Mouse (Mus musculus) adrenal gland, adult (tissue): ENCODE results near the gene 0610037L13Rik.

Experiments
- DNase-seq, 2 experiments: peaks; one replicate each; pipeline ENCODE4 v3.0.0; 2022 to 2023; ENCODE audit warnings: low spot score in 1 of 2; ENCODE audit not compliant: inconsistent age in 2 of 2

The 0610037L13Rik gene

GRCm38 (mm10) chr4:107910020-107910419 lies 20.4 kb downstream of the 0610037L13Rik start:
- no peak for DNase-seq

GRCm38 (mm10) chr4:107920336-107920735 lies 30.7 kb downstream of the 0610037L13Rik start:
- DNase-seq, result peak; percentile 63 to 86

- DNase-seq, result peak; percentile 75 to 91
Measured at GRCm38 (mm10) chr4:107921152-107921695, 31.6 kb downstream of the 0610037L13Rik start.

DNA sequence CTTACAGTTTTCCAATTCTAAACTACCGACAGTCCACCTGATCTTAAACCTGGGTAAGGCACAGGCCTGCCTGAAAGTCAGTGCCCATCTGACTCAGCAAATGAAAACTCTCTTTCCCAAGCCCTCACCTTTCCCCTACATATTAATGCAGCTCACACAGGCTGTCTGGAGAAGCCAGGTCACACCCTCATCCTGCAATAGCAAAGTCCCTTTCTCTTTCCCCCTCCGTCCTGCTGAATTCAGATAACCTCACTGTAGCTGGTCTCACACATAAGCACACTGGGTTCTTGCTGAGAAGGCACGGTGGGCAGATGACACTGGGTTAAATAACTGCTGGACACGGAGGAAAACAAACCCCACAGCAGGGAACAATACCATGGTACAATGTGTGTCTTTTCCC lies 32.3 kb downstream of the 0610037L13Rik start:
- DNase-seq, result peak; percentile 26 to 77

- DNase-seq, result peak; percentile 95 to 98
Measured at GRCm38 (mm10) chr4:107923145-107923802, 33.7 kb downstream of the 0610037L13Rik start, which contains the start of gene Cpt2. Cpt2 (minus strand) TSS chr4:107923610.

GRCm38 (mm10) chr4:107923803-107924194 lies 34.2 kb downstream of the 0610037L13Rik start:
- no peak for DNase-seq

DNA sequence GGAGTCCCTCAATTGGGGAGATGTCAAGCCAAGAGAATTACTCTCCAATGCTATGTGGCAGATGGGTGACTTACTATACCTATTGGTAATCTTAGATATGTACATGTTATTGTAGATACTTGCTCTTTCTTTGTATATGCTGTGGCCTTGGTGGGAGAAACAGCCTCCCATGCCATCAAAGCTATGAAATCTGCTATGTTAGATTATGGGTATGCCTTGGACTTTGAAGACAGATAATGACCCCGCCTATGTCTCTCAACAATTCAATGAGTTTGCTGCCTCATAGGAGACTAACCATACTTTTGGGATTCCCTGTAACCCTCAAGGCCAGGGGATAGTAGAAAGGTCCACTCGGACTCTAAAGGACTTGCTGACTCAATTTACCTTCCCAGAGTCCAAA lies 38.7 kb downstream of the 0610037L13Rik start:
- no peak for DNase-seq

DNA sequence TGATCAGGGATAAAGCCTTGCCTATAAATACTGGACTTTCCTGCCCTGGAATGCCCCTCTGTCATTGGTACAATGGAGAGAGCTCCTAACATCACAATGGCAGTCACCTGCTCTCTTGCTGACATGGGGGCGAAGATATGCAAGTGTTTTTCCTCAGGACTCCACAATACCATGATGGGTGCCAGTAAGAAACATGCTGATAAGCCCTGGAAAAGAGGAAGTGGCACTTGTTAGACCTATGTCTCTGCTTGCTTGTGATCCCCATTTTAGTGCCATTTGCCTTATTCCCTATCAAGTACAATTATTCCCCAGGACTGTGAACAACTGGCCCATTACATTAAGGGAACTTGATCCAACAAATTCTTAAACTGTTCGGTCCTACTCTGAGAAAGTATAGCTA lies 39.1 kb downstream of the 0610037L13Rik start:
- no peak for DNase-seq

DNA sequence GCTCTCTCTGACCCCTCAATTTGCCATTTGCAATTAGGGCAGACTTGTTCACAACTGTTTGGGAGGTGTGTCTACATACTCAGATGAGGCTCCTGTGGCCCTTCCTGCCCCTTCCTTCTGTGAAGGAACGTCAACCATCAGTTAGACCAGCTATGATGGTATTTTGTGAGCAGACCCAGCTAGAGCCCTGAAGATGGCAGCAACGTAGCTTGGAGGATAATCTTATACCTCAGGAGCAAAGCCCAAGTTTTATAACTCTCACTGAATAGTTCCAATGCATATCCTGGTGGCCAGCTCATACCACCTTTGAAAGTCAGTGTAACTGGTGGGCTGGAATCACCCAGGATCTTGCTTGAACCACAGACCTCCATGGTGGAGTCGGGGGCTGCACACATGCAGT lies 41.8 kb downstream of the 0610037L13Rik start:
- no peak for DNase-seq

DNA sequence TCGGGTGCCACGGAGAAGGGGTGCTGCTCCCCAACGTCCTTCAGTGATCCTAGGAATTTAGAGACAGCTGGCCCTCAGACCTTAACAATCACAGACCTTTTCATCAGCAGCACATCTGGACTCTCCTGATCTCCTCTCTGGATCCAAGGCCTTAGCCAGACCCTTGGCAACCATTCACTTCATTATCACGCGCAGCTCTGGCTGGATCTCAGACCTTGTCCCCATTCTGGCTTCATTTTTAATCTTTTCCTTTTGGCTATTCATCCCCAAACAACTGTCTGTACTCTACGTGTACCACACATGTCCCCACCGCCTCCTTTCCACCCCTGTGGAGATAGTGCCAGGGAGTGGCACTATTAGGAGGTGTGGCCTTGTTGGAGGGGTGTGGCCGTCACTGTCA lies 43.6 kb downstream of the 0610037L13Rik start:
- DNase-seq, result no peak

DNA sequence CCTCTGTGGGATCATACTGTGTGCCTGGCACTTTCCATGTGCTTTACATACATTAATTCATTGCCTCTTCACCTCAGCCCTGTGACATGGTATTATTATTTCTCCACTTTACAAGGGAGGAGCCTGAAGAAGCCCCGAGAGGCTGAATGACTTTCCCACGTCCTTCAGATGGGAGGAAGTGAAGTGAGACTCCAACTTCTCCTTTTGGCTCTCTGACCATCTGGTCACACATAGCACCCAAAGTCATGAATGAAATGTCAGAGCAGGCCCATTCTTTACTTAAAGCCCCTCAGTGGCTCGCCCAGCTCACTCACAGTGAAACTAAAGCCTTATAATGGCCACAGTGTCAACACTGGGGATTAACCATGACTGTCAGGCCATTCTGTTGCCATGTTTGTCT lies 45.6 kb downstream of the 0610037L13Rik start:
- no peak for DNase-seq

DNA sequence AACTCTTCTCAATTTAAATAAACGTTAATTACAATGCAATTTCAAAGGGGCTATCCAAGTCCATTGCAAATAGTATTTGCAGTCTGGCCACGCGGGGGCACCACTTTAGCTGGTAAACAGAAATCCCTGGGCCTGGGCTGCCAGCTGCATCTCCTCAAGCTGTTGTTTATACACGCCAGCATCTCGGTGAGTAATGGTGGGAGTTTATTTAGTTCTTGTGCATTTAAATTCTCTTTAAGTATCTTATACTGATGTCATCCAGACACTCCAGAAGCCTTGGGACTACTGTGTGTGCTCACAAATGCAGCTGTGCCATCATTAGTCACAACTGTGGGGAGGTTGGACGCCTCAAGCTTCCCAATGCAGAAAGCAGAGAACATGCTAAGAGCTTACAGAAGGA lies 47.7 kb downstream of the 0610037L13Rik start:
- peak; percentile 50 to 78 for DNase-seq

DNA sequence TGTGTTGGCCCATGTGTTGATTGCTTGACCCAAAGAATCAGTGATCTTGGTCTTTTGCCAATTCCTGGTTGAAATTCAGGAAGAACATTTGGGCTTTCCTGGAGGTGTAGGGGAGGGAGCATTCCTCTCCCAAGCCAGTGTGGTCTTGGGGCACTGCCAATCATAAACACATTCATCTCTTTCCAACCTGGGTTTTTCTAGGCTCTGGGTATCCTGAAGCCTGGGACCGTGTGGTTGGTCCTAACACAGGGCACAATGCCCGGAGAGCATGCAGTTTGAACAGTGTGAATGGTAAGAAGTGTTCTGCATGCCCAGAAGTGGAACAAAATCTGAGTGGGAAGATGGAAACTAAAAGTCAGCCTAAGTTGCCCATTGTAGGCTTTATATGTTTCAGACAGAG lies 48.5 kb downstream of the 0610037L13Rik start:
- DNase-seq, result peak in 1 of 2 experiments; percentile 27

DNA sequence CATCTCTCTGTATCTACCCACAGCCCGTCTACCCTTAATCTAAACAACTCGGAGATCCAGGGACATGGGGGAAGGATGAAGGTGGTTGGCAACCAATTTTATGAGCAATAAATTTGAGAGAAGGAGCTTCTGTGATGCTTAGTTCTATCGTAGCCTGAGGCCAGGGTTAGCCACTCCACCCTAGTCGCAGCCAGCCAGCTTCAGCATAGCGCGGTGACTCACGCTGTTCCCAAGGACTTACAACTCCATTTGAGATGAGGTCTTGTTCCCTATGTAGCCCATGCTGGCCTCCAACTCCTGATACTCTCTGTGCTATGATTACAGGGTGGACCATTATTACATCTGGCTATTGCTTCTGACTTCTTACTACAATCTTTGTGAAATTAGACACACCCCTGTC lies 53.1 kb downstream of the 0610037L13Rik start:
- no peak for DNase-seq

DNA sequence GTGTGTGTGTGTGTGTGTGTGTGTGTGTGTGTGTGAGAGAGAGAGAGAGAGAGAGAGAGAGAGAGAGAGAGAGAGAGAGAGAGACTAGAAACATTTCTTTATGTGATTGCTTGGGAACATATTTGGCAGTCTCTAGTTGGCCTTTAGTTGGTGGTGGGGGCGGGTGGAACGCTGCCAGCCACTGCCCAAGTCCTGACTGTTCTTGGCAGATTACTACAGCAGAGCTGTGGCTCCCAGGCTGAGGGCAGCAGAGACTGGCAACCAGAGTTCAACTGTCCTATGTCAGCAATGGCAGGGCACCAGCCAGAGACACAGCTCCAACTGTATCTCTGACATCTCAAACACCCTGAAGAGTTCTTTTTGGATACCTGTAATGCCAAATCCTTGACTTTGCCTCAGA lies 54.5 kb downstream of the 0610037L13Rik start:
- DNase-seq, result no peak
